Mouse (Mus musculus) T-helper 2 cell (primary cell): Measurements from ENCODE around the gene Clk3.

Experiments
- in situ Hi-C: fragments of 300-600 bp; cut with MboI, MseI; formaldehyde crosslinking; loops from one replicate; pipeline ENCODE4 v1.15.1; 2025; ENCODE audit warnings: high pct_unique_total_duplicates

The Clk3 gene

GRCm38 (mm10) chr9:57773754-57774153 lies 8.1 kb upstream of the Clk3 start:
- in situ Hi-C loops, result no loop called here

DNA sequence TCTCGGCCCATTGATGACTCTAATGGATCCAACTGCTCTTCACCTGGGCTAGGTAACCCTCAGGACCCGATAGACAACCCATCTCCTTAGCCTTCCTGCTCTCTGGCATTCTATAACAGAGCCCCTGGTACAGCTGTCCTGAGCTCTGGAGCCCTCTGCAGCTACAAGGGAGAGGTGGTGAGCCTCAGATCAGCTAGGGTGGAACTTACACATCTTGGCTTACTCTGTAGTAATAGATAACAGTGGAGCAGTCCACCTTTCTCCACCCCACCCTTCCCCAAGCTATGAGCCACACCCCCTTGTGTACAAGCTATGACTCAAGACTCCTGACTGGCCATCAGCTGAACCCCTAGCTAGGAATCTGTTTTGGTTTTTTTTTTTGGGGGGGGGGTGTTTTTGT lies 5.2 kb upstream of the Clk3 start:
- in situ Hi-C loops, result no loop called here

DNA sequence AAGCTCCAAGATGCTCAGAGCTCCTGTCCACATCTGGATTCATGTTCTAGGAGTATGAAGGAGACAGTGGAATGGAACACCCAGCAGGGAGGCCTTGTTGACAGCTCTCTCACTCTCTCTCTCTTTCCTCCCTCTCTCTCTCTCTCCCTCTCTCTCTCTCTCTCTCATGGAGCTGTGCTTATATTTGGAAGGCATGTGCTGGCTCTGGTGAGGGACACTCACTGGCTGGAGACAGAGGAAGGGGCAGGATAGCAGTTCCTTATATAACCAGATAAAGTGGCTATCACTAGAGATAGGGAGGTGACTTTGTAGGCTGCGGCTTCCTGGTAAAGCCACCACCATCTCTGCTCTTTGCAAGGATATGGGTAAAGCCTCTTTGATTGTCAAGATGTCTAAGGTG lies 4.6 kb upstream of the Clk3 start:
- in situ Hi-C loops, result no loop called here

GRCm38 (mm10) chr9:57769539-57770069 lies 3.9 kb upstream of the Clk3 start:
- in situ Hi-C loops, result loop anchor here (10.0 kb wide), 1 partner anchor 835 kb away; the partner anchor contains the start of gene Imp3

DNA sequence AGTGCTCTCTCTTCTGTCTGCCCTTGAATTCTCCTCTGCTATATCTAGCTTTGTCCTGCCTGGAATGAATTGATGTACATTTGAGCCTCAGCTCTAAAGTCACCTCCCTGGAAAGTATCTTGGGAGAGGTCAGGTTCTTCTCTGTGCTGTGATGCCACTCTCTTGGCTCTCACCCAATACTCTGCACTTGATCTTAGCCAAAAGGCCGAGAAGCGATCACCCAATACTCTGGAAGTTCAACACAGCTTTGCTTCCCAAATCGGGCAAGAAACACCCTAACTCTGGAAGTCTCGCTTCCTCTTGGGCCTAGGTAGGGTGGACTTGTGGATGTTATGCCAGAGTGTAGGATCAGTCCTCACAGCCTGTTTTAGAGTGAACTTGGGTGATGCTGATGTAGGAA lies 1.6 kb upstream of the Clk3 start:
- in situ Hi-C loops, result loop anchor here (10.0 kb wide), 1 partner anchor 832 kb away; the partner anchor contains the start of gene Imp3

DNA sequence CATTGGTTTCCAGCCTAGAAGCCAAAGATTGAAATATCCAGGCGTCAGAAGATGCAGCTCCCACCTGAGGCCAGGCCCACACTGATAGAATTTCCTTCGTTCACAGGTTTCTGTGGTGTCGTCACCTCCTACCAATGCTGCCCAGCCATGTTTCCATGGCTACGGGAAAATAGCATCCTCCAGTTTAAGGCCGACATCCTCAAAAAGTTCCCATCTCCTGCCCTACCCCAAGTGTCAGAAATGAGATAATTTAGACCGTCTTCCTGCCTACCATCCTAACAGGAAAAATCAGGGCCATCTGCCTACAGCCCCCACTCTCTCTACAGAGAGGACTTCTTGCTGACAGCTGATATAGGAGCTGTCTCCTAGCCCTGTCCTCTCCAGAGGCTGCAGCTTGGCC lies 771 bp upstream of the Clk3 start:
- in situ Hi-C loops, result loop anchor here (10.0 kb wide), 1 partner anchor 832 kb away; the partner anchor contains the start of gene Imp3

DNA sequence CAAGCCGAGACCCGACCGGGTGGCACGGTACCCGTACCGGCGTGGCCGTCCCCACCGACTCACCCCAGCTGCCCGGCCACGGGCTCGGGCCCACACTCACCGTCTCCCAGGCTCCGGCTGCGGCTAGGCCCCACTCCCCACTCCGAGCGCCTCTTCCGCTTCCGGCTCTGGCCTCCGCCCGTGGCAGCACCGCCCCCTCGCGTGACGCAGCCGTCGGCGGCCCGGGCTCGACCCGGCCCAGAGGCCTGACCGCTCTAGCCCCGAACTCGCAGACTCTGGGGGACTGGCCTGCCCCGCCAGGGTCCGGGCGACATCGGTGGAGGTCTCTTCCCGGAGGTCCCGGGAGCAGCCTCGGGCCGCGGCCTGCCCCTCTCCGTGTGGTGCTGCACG lies 691 bp downstream of the Clk3 start:
- in situ Hi-C loops, result loop anchor here (10.0 kb wide), 1 partner anchor 830 kb away; the partner anchor contains the start of gene Imp3

DNA sequence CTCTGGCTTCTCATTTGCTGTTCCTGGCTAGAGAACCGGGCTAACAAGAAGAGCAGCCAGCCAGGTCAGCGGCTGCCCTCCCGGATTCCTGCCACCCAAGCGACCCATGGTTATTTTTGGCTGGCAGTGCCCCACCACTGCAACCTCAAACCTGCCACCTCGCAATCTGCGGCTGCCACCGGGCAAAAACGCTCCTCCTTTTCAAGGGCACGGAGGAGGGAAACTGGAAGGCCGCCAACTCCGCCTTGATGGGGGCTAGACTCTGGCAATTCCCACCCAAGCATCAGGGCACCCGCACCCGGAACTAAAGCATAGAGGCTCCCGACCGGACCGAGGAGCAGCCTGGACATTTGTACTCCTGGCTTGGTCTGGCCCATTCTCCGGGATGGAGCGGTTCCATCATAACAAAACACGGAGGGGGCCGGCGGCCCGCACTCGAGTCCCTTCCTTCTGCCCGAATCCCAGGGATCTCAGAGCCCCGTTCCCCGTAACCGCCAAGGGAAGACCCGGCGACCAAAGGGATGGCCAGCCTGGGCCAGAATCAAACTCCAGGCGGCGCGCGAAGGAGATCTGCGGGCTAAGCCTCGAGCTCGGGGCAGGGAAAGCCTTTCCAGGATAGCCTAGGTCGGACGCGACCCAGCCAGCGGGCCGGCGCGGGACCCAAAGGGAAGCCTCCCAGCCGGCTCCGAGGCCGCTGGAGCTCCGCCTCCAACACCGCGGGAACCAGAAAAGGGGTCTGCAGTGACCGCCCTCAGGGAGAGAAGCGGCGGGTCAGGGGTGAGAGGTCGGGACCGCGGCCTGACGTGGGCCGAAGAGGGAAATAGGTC lies 1.3 kb downstream of the Clk3 start:
- in situ Hi-C loops, result loop anchor here (10.0 kb wide), 1 partner anchor 830 kb away; the partner anchor contains the start of gene Imp3

GRCm38 (mm10) chr9:57762563-57762991 lies 3.1 kb downstream of the Clk3 start:
- in situ Hi-C loops, result loop anchor here (10.0 kb wide), 1 partner anchor 828 kb away; the partner anchor contains the start of gene Imp3

DNA sequence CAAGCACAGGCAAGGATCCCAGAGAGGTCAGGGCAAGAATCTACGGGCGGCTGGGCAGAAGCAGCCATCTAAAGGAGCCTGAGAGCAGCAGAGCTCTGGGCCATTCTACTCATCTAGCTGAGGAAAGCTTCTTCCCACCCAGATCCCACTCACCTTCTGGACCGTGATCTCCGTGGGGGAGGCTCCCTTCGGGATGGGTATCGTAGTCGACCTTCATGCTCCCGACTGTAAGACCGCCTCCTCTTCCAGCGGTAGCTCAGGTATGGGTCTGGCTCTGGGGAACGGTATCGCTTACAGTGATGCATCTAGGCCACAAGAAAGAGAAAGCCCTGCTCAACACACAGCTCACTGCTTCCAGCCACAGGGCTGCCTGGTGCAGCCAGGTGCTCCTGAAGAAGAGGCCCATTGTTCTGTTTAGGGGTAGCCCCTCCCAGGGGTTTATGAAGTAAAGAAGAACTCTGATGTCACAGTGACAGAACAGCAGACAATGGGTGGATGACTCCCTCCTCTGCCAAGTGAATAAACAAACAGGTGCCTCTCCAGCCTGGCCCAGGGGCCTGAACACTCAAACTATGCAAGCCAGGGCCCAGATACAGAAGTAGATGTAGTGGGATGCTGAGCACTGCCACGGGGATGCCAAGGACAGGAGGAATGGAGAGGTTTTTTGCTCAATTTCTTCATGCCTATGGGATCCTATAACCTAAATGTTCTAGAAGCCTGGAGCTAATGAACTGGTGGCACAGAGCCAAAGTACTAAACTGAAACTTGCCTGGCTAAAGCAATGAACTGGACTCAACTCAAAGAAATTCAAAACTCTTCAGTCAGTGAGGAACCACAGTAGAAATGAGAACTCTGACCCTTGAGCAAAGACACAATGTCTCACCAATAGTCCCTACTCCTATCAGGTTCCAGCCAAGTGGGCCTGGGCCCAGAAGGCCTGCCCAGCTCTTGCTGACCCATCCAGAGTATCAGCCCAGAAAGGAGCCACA lies 3.8 kb downstream of the Clk3 start:
- in situ Hi-C loops, result loop anchor here (10.0 kb wide), 1 partner anchor 827 kb away; the partner anchor contains the start of gene Imp3

- in situ Hi-C loops, result loop anchor here (10.0 kb wide), 1 partner anchor 826 kb away; the partner anchor contains the start of gene Imp3
Measured at GRCm38 (mm10) chr9:57760416-57761146, 5.1 kb downstream of the Clk3 start.

GRCm38 (mm10) chr9:57759289-57759688 lies 6.4 kb downstream of the Clk3 start:
- in situ Hi-C loops, result no loop called here

DNA sequence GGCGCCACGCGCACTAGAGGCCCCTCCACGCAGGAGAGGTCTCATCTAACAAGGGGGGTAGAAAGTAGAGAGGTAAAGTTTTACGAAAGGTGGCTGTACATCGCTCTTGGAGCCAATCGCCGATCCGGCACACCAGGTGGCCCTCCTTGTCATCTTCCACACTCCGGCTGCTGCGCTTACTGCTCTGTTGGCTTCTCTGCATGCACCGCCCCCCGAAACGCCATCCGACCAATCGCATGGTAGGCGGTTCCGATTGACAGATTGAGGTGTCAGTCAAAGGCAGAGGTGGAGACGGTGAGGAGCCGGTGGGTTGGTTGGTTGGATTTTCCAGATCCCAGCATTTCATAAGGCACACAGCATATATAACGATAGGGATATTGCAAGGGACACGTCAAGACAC lies 7.1 kb downstream of the Clk3 start:
- in situ Hi-C loops, result no loop called here

- in situ Hi-C loops, result no loop called here
Measured at GRCm38 (mm10) chr9:57757578-57757977, 8.1 kb downstream of the Clk3 start.

DNA sequence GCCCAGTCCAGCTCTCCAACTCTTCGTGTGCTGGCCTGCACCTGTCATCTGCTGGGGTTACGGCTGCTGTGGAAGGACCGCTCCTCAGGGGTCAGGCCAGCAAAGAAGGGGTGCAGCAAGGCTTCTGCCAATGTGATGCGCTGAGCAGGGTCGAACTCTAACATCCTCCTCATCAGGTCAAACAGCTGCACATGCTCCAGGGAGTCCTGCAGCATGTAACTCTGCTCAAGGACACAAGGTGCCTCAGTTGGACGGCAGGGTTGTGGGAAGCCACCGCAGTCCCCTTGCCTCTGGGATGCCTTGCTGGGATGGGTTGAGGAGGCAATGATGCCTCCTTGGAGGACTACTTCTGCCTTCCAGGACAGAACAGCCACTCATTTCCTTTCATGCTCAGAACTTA lies 14.8 kb downstream of the Clk3 start:
- in situ Hi-C loops, result loop anchor here (5.0 kb wide), 1 partner anchor 94 kb away; no protein-coding TSS in a partner anchor

GRCm38 (mm10) chr9:57748831-57749230 lies 16.8 kb downstream of the Clk3 start:
- in situ Hi-C loops, result no loop called here

- in situ Hi-C loops, result no loop called here
Measured at GRCm38 (mm10) chr9:57748137-57748536, 17.5 kb downstream of the Clk3 start.

DNA sequence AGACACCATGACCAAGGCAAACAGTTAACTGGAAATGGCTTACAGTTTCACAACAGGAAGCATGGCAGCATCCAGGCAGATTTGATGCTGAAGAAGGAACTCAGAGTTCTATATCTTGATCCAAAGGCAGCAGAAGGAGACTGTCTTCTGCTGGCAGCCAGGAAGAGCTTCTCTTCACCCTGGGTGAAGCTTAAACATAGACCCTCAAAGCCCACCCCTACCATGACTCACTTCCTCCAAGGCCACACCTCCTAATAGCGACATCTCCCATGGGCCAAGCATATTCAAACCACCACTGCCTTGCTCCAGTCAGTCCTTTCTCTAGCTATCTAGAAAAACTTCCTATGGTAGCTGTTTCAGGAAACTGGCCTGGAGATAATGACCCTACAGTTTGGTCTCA lies 18.6 kb downstream of the Clk3 start:
- in situ Hi-C loops, result no loop called here

- in situ Hi-C loops, result no loop called here
Measured at GRCm38 (mm10) chr9:57744462-57745091, 21.1 kb downstream of the Clk3 start.

- in situ Hi-C loops, result no loop called here
Measured at GRCm38 (mm10) chr9:57739863-57740262, 25.8 kb downstream of the Clk3 start.
